Mouse (Mus musculus) cerebellum, adult 2 months (tissue): ENCODE measurements at regions not wholly inside any gene's neighbourhood (a gene's known extent, or its start where the extent isn't known, plus 50 kb on each side); places are given as distances from the start of the nearest gene placed in this dataset.

ENCODE experiments used
- CTCF ChIP-seq: fragments of 200-500 bp; IDR thresholded peaks from 2 replicates; pipeline ENCODE4 v1.5.1; 2011; ENCODE audit warnings: low read depth, mild to moderate bottlenecking, control low read depth, low read length, moderate library complexity, borderline replicate concordance; ENCODE audit not compliant: insufficient read depth
- POLR2A ChIP-seq: fragments of 200-500 bp; IDR thresholded peaks from 2 replicates; pipeline ENCODE4 v1.6.1; 2011; ENCODE audit warnings: low read length, control low read depth, borderline replicate concordance; ENCODE audit not compliant: insufficient read depth

- TF ChIP-seq CTCF: no peak
- no peak for TF ChIP-seq POLR2A
These were observed 263.5 kb upstream of the Ptger4 start for GRCm38 (mm10) chr15:5507545-5507913.
